Mouse (Mus musculus): ENCODE results near the gene Scin. TPM values are rescaled to one million over a fixed set of nuclear protein-coding genes. Genes with fewer than 3 reads are reported as not detected.
A peak's percentile ranks its signal among the peaks of the same experiment; 100 is the strongest.

Scin gene
- polyA plus RNA-seq, 1 experiment: not detected

- no peaks in the 10 kb centered on the region for H3K79me2 ChIP-seq (ENCODE audit: control insufficient read depth, insufficient read depth)
Observed at GRCm38 (mm10) chr12:40016648-40017460, 117.2 kb downstream of the Scin start.

GRCm38 (mm10) chr12:40016068-40016467, 118.0 kb downstream of the Scin start:
- Histone ChIP-seq H3K4me3 (ENCODE audit: insufficient read depth, poor library complexity, severe bottlenecking) (no peak overlapping the region), H3ac (ENCODE audit: control insufficient read depth, insufficient read length, low read depth) (no peak overlapping the region), H3K79me2 (ENCODE audit: control insufficient read depth, insufficient read depth) (no peaks in the 10 kb centered on the region), H3K27me3 (ENCODE audit: control insufficient read depth, insufficient read depth, insufficient read length) (no peaks in the 10 kb centered on the region), H3K79me3 (ENCODE audit: low read depth) (no peaks in the 10 kb centered on the region), H3K36me3 (ENCODE audit: control insufficient read depth, insufficient read depth) (no peaks in the 10 kb centered on the region)
- TF ChIP-seq USF1 (IDR thresholded peaks at IDR 0.05; ENCODE audit: low read depth) (no peak), CTCF (IDR thresholded peaks at IDR 0.05; ENCODE audit: control insufficient read depth, insufficient read depth, insufficient read length) (no peak), CEBPB (IDR thresholded peaks at IDR 0.05; ENCODE audit: low read depth) (no peak), MYOG (IDR thresholded peaks at IDR 0.05; ENCODE audit: control insufficient read depth, extremely low read depth, insufficient read length) (no peak), FOSL1 (IDR thresholded peaks at IDR 0.05; ENCODE audit: insufficient read depth, low read length, poor library complexity, severe bottlenecking) (no peak), MAX (IDR thresholded peaks at IDR 0.05) (no peak), MYOD1 (IDR thresholded peaks at IDR 0.05; ENCODE audit: control insufficient read depth, insufficient read length, low read depth) (no peak)

More at GRCm38 (mm10) chr12:40016648-40017460, 117.2 kb downstream of the Scin start:
- Histone ChIP-seq H3K27me3 (ENCODE audit: control insufficient read depth, insufficient read depth, insufficient read length) (no peaks in the 10 kb centered on the region), H3K36me3 (ENCODE audit: control insufficient read depth, insufficient read depth) (no peaks in the 10 kb centered on the region), H3ac (ENCODE audit: control insufficient read depth, insufficient read length, low read depth) (peak overlapping the region; percentile 9), H3K79me3 (ENCODE audit: low read depth) (no peaks in the 10 kb centered on the region), H3K4me3 (ENCODE audit: insufficient read depth, poor library complexity, severe bottlenecking) (no peak overlapping the region)
- TF ChIP-seq CTCF (IDR thresholded peaks at IDR 0.05; ENCODE audit: control insufficient read depth, insufficient read depth, insufficient read length) (no peak), USF1 (IDR thresholded peaks at IDR 0.05; ENCODE audit: low read depth) (no peak), CEBPB (IDR thresholded peaks at IDR 0.05; ENCODE audit: low read depth) (no peak), MYOD1 (IDR thresholded peaks at IDR 0.05; ENCODE audit: control insufficient read depth, insufficient read length, low read depth) (no peak), MYOG (IDR thresholded peaks at IDR 0.05; ENCODE audit: control insufficient read depth, extremely low read depth, insufficient read length) (no peak), FOSL1 (IDR thresholded peaks at IDR 0.05; ENCODE audit: insufficient read depth, low read length, poor library complexity, severe bottlenecking) (no peak), MAX (IDR thresholded peaks at IDR 0.05) (no peak)

- Histone ChIP-seq H3ac (ENCODE audit: control insufficient read depth, insufficient read length, low read depth) (no peak overlapping the region), H3K27me3 (ENCODE audit: control insufficient read depth, insufficient read depth, insufficient read length) (no peaks in the 10 kb centered on the region), H3K79me3 (ENCODE audit: low read depth) (no peaks in the 10 kb centered on the region), H3K36me3 (ENCODE audit: control insufficient read depth, insufficient read depth) (no peaks in the 10 kb centered on the region), H3K4me3 (ENCODE audit: insufficient read depth, poor library complexity, severe bottlenecking) (no peak overlapping the region), H3K79me2 (ENCODE audit: control insufficient read depth, insufficient read depth) (no peaks in the 10 kb centered on the region)
- TF ChIP-seq FOSL1 (IDR thresholded peaks at IDR 0.05; ENCODE audit: insufficient read depth, low read length, poor library complexity, severe bottlenecking): no peak
- no peak for TF ChIP-seq MYOG (IDR thresholded peaks at IDR 0.05; ENCODE audit: control insufficient read depth, extremely low read depth, insufficient read length)
- TF ChIP-seq USF1 (IDR thresholded peaks at IDR 0.05; ENCODE audit: low read depth): no peak
- no peak for TF ChIP-seq CTCF (IDR thresholded peaks at IDR 0.05; ENCODE audit: control insufficient read depth, insufficient read depth, insufficient read length)
- TF ChIP-seq MYOD1 (IDR thresholded peaks at IDR 0.05; ENCODE audit: control insufficient read depth, insufficient read length, low read depth): no peak
- no peak for TF ChIP-seq CEBPB (IDR thresholded peaks at IDR 0.05; ENCODE audit: low read depth)
- TF ChIP-seq MAX (IDR thresholded peaks at IDR 0.05): no peak
Observed at GRCm38 (mm10) chr12:40009866-40010265, 124.2 kb downstream of the Scin start.

Other genes with a start within 250 kb of the Scin start
- gene Arl4a, start 96.2 kb downstream of the Scin start, polyA plus RNA-seq (2012; fragmentation: generic; extraction: Trizol): 11.7 TPM
- 0.01 TPM for gene Lsmem1, start 65.3 kb upstream of the Scin start, polyA plus RNA-seq (2012; fragmentation: generic; extraction: Trizol)
- gene Ifrd1, start 114.3 kb upstream of the Scin start, polyA plus RNA-seq (2012; fragmentation: generic; extraction: Trizol): 166 TPM

All from C2C12 (cell line).